Mouse (Mus musculus): ENCODE data around the gene Prr5l.

DNA sequence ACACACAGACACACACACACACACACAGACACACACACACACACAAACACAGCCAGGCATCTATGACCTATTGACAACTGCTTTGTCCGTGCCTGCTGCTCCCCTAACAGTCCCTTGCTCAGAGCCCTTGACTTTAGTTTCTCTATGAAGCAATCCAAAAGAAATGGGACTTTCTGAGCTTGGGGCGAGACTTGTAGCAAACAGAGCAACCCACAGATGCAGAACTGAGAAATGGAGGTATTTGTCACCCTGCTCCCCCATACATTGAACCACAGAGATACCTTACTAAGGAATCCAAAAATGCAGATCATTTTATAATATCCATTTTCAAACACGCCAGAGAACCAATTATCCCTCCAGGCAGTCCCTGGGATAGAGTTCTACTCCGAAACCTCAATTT, 128.4 kb downstream of the Prr5l start:
- TF ChIP-seq POLR2A (IDR thresholded peaks at IDR 0.05; ENCODE audit: insufficient read depth, low read depth, low read length) (no peak), CTCF (IDR thresholded peaks at IDR 0.05) (no peak), EP300 (IDR thresholded peaks at IDR 0.05; ENCODE audit: insufficient read depth, low read depth, low read length) (no peak)

Measured in heart, adult 2 months (tissue).